Mouse (Mus musculus): ENCODE results near the gene Tmem50a. TPM values are rescaled to one million over a fixed set of nuclear protein-coding genes. Genes with fewer than 3 reads are reported as not detected.

Gene Tmem50a
- polyA plus RNA-seq, 1 experiment = 156 TPM

GRCm38 (mm10) chr4:134856056-134856455 lies 58.8 kb downstream of the Tmem50a start:
- no peaks in the 10 kb centered on the region for H3K4me1 ChIP-seq (ENCODE audit: control insufficient read depth, insufficient read depth, low read length)
- TF ChIP-seq POLR2A (IDR thresholded peaks at IDR 0.05; ENCODE audit: low read depth, low read length) (no peak), CTCF (IDR thresholded peaks at IDR 0.05; ENCODE audit: borderline replicate concordance, insufficient read depth, low read length) (no peak)
- H3K4me3 ChIP-seq (ENCODE audit: insufficient read depth, low read length) = no peak overlapping the region
- no peak overlapping the region for H3K27ac ChIP-seq (ENCODE audit: insufficient read depth, low read length)

- Histone ChIP-seq H3K27ac (ENCODE audit: insufficient read depth, low read length) (no peak overlapping the region), H3K4me3 (ENCODE audit: insufficient read depth, low read length) (no peak overlapping the region), H3K4me1 (ENCODE audit: control insufficient read depth, insufficient read depth, low read length) (no peaks in the 10 kb centered on the region)
- TF ChIP-seq CTCF (IDR thresholded peaks at IDR 0.05; ENCODE audit: borderline replicate concordance, insufficient read depth, low read length) (no peak), POLR2A (IDR thresholded peaks at IDR 0.05; ENCODE audit: low read depth, low read length) (no peak)
Observed at GRCm38 (mm10) chr4:134855371-134855770, 59.5 kb downstream of the Tmem50a start.

GRCm38 (mm10) chr4:134853637-134854485 lies 61.0 kb downstream of the Tmem50a start:
- TF ChIP-seq CTCF (IDR thresholded peaks at IDR 0.05; ENCODE audit: borderline replicate concordance, insufficient read depth, low read length) (no peak), POLR2A (IDR thresholded peaks at IDR 0.05; ENCODE audit: low read depth, low read length) (peak; percentile 63)
- H3K27ac ChIP-seq (ENCODE audit: insufficient read depth, low read length) = peak overlapping the region; percentile 43; the same call in 1 of the 2 replicates
- H3K4me3 ChIP-seq (ENCODE audit: insufficient read depth, low read length) = peak overlapping the region; percentile 88

GRCm38 (mm10) chr4:134853259-134853636 lies 61.6 kb downstream of the Tmem50a start, which contains the start of gene Maco1:
TSS of gene Maco1 (minus strand) at chr4:134853345.
- no peaks in the 10 kb centered on the region for H3K4me1 ChIP-seq (ENCODE audit: control insufficient read depth, insufficient read depth, low read length)
- peak within 1 kb of the TSS; percentile 43; the same call in 1 of the 2 replicates for H3K27ac ChIP-seq (ENCODE audit: insufficient read depth, low read length)
- TF ChIP-seq POLR2A (IDR thresholded peaks at IDR 0.05; ENCODE audit: low read depth, low read length) (no peak), CTCF (IDR thresholded peaks at IDR 0.05; ENCODE audit: borderline replicate concordance, insufficient read depth, low read length) (no peak)

More at GRCm38 (mm10) chr4:134853637-134854485, 61.0 kb downstream of the Tmem50a start:
- no peaks in the 10 kb centered on the region for H3K4me1 ChIP-seq (ENCODE audit: control insufficient read depth, insufficient read depth, low read length)

GRCm38 (mm10) chr4:134852438-134853255 lies 62.2 kb downstream of the Tmem50a start:
- Histone ChIP-seq H3K4me1 (ENCODE audit: control insufficient read depth, insufficient read depth, low read length) (peaks cover 3% of the 10 kb centered on the region; the same call in 1 of the 2 replicates), H3K27ac (ENCODE audit: insufficient read depth, low read length) (no peak overlapping the region), H3K4me3 (ENCODE audit: insufficient read depth, low read length) (peak overlapping the region; percentile 93)
- no peak for TF ChIP-seq POLR2A (IDR thresholded peaks at IDR 0.05; ENCODE audit: low read depth, low read length)
- no peak for TF ChIP-seq CTCF (IDR thresholded peaks at IDR 0.05; ENCODE audit: borderline replicate concordance, insufficient read depth, low read length)

More at GRCm38 (mm10) chr4:134853259-134853636, 61.6 kb downstream of the Tmem50a start, which contains the start of gene Maco1:
- peak within 1 kb of the TSS; percentile 93 for H3K4me3 ChIP-seq (ENCODE audit: insufficient read depth, low read length)

GRCm38 (mm10) chr4:134851876-134852275 lies 62.9 kb downstream of the Tmem50a start:
- TF ChIP-seq CTCF (IDR thresholded peaks at IDR 0.05; ENCODE audit: borderline replicate concordance, insufficient read depth, low read length) (no peak), POLR2A (IDR thresholded peaks at IDR 0.05; ENCODE audit: low read depth, low read length) (no peak)
- Histone ChIP-seq H3K27ac (ENCODE audit: insufficient read depth, low read length) (no peak overlapping the region), H3K4me3 (ENCODE audit: insufficient read depth, low read length) (peak overlapping the region; percentile 93)

DNA sequence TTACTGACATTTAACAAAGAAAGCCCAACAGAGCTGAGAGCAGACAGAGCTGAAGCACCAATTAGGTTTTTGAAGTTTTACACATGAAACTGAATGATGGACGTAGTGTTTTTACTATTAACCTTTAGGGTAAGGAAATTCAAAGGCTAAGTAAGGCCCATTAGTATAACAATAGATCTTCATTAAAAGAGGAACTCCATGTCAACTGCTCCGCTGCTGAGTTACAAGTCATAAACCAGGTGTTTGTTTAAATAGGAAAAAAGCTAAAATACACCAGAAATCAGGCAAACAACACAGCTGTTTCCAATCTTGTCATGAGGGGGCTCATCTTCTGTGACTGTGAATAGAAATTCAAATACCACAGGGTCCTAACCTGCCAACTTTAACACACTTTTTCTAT lies 63.6 kb downstream of the Tmem50a start:
- TF ChIP-seq CTCF (IDR thresholded peaks at IDR 0.05; ENCODE audit: borderline replicate concordance, insufficient read depth, low read length) (no peak), POLR2A (IDR thresholded peaks at IDR 0.05; ENCODE audit: low read depth, low read length) (no peak)
- H3K4me3 ChIP-seq (ENCODE audit: insufficient read depth, low read length) = no peak overlapping the region
- H3K27ac ChIP-seq (ENCODE audit: insufficient read depth, low read length) = no peak overlapping the region
- H3K4me1 ChIP-seq (ENCODE audit: control insufficient read depth, insufficient read depth, low read length) = peaks cover 8% of the 10 kb centered on the region

More at GRCm38 (mm10) chr4:134851876-134852275, 62.9 kb downstream of the Tmem50a start:
- peaks cover 4% of the 10 kb centered on the region; the same call in 1 of the 2 replicates for H3K4me1 ChIP-seq (ENCODE audit: control insufficient read depth, insufficient read depth, low read length)

GRCm38 (mm10) chr4:134850551-134850950 lies 64.3 kb downstream of the Tmem50a start:
- H3K4me3 ChIP-seq (ENCODE audit: insufficient read depth, low read length) = no peak overlapping the region
- peaks cover 13% of the 10 kb centered on the region for H3K4me1 ChIP-seq (ENCODE audit: control insufficient read depth, insufficient read depth, low read length)
- TF ChIP-seq POLR2A (IDR thresholded peaks at IDR 0.05; ENCODE audit: low read depth, low read length) (no peak), CTCF (IDR thresholded peaks at IDR 0.05; ENCODE audit: borderline replicate concordance, insufficient read depth, low read length) (no peak)
- no peak overlapping the region for H3K27ac ChIP-seq (ENCODE audit: insufficient read depth, low read length)

Other genes with a start within 250 kb of the Tmem50a start
- 23.4 and 26.7 TPM in 2 replicates for gene Man1c1, start 210.7 kb downstream of the Tmem50a start, polyA plus RNA-seq (2011; ENCODE audit: insufficient read length, low read depth, missing spikeins)
- 13.3 and 16.5 TPM in 2 replicates for gene Ldlrap1, start 147.0 kb downstream of the Tmem50a start, polyA plus RNA-seq (2011; ENCODE audit: insufficient read length, low read depth, missing spikeins)
- gene Maco1, start 61.7 kb downstream of the Tmem50a start, polyA plus RNA-seq (2011; ENCODE audit: insufficient read length, low read depth, missing spikeins) = 38.6 and 42.3 TPM in 2 replicates
- 0.51 and 0.72 TPM in 2 replicates for gene Rhd, start 50.5 kb downstream of the Tmem50a start, polyA plus RNA-seq (2011; ENCODE audit: insufficient read length, low read depth, missing spikeins)
- 257 and 312 TPM in 2 replicates for gene Rsrp1, start 8.6 kb upstream of the Tmem50a start, polyA plus RNA-seq (2011; ENCODE audit: insufficient read length, low read depth, missing spikeins)
- gene Syf2, start 15.9 kb upstream of the Tmem50a start, polyA plus RNA-seq (2011; ENCODE audit: insufficient read length, low read depth, missing spikeins) = 46.6 and 48.8 TPM in 2 replicates
- 4.4 and 8.2 TPM in 2 replicates for gene Runx3, start 205.6 kb upstream of the Tmem50a start, polyA plus RNA-seq (2011; ENCODE audit: insufficient read length, low read depth, missing spikeins)